Mouse (Mus musculus): ENCODE measurements at regions not wholly inside any gene's neighbourhood (a gene's known extent, or its start where the extent isn't known, plus 50 kb on each side); places are given as distances from the start of the nearest gene placed in this dataset.

DNA sequence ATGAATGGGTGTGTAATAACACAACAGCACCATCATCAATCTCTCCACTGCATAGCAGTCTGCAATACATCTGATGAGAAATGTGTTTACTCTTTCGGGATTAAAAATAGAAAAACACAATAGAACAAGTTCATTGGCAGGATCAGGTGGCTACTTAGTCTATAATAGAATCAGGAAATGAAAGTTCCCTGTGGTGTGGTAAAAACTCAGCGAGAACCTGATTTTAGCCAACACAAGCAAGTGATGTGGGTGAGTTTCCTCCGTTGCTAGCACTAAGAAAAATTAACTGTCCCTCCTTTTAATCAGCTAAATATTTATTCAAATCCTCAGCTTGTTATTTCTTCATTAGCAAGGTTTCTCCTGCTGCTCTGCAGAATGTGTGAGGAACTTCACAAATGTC, 245.9 kb downstream of the Car8 start:
- Histone ChIP-seq H3K4me3 (replicated peaks) (no peak overlapping the region), H3K36me3 (no peaks in the 10 kb centered on the region), H3K27ac (no peak overlapping the region), H3K9me3 (no peaks in the 10 kb centered on the region), H3K4me2 (no peak overlapping the region), H3K9ac (replicated peaks) (no peak overlapping the region), H3K4me1 (replicated peaks) (no peaks in the 10 kb centered on the region), H3K27me3 (no peaks in the 10 kb centered on the region)
- 57% methylated on average over 3 of the region's 3 CpGs for WGBS
- ATAC-seq (ENCODE audit: insufficient number of reproducible peaks, insufficient read depth, low FRiP score, low TSS enrichment, low read depth) = no peak

DNA sequence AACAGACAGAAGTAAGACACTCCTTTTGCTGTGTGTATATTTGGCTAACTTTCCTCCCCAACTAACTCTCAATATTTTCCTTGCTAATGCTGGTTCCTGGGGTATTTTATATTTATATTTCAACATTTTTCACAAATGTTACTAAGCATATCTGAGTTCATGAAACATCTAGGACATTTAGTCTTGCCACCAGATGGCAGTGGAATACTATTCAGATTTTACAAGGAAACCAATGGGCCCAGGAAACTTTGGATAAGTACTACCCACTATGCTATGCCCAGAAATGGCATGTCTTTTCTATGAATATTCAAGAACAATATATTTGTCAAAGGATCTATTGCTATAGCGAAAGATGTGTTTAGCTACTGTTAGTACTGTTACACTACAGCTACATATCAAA, 251.1 kb downstream of the Car8 start:
- Histone ChIP-seq H3K9ac (replicated peaks) (no peak overlapping the region), H3K27me3 (no peaks in the 10 kb centered on the region), H3K4me1 (replicated peaks) (no peaks in the 10 kb centered on the region), H3K4me2 (no peak overlapping the region), H3K9me3 (no peaks in the 10 kb centered on the region), H3K27ac (no peak overlapping the region), H3K4me3 (replicated peaks) (no peak overlapping the region), H3K36me3 (no peaks in the 10 kb centered on the region)
- 83% methylated on average over 1 of the region's 1 CpGs for WGBS
- ATAC-seq (ENCODE audit: insufficient number of reproducible peaks, insufficient read depth, low FRiP score, low TSS enrichment, low read depth) = no peak

- Histone ChIP-seq H3K4me3 (replicated peaks) (no peak overlapping the region), H3K27ac (no peak overlapping the region), H3K9me3 (no peaks in the 10 kb centered on the region), H3K4me1 (replicated peaks) (no peaks in the 10 kb centered on the region), H3K4me2 (no peak overlapping the region), H3K9ac (replicated peaks) (no peak overlapping the region), H3K27me3 (no peaks in the 10 kb centered on the region), H3K36me3 (no peaks in the 10 kb centered on the region)
- no peak for ATAC-seq (ENCODE audit: insufficient number of reproducible peaks, insufficient read depth, low FRiP score, low TSS enrichment, low read depth)
- WGBS = 70% methylated on average over 3 of the region's 3 CpGs
These were observed 251.5 kb downstream of the Car8 start for GRCm38 (mm10) chr4:7987346-7987745.

- no peak overlapping the region for H3K27ac ChIP-seq
- H3K4me3 ChIP-seq (replicated peaks) = no peak overlapping the region
- no peak for ATAC-seq (ENCODE audit: insufficient number of reproducible peaks, insufficient read depth, low FRiP score, low TSS enrichment, low read depth)
- 92% methylated on average over 6 of the region's 6 CpGs for WGBS
- no peaks in the 10 kb centered on the region for H3K36me3 ChIP-seq
- no peaks in the 10 kb centered on the region for H3K9me3 ChIP-seq
- H3K4me2 ChIP-seq = no peak overlapping the region
- no peaks in the 10 kb centered on the region for H3K27me3 ChIP-seq
- no peaks in the 10 kb centered on the region for H3K4me1 ChIP-seq (replicated peaks)
- H3K9ac ChIP-seq (replicated peaks) = no peak overlapping the region
These were observed 254.0 kb downstream of the Car8 start for GRCm38 (mm10) chr4:7984814-7985213.

- H3K4me2 ChIP-seq = no peak overlapping the region
- no peaks in the 10 kb centered on the region for H3K36me3 ChIP-seq
- H3K4me1 ChIP-seq (replicated peaks) = no peaks in the 10 kb centered on the region; the same call in 1 of the 2 replicates
- H3K4me3 ChIP-seq (replicated peaks) = no peak overlapping the region
- 85% methylated on average over 12 of the region's 12 CpGs for WGBS
- H3K9me3 ChIP-seq = no peaks in the 10 kb centered on the region
- no peak overlapping the region for H3K27ac ChIP-seq
- no peak overlapping the region for H3K9ac ChIP-seq (replicated peaks)
- ATAC-seq (ENCODE audit: insufficient number of reproducible peaks, insufficient read depth, low FRiP score, low TSS enrichment, low read depth) = no peak
- no peaks in the 10 kb centered on the region for H3K27me3 ChIP-seq
These were observed 259.0 kb downstream of the Car8 start for GRCm38 (mm10) chr4:7979772-7980351.

- H3K36me3 ChIP-seq = no peaks in the 10 kb centered on the region
- H3K4me3 ChIP-seq (replicated peaks) = no peak overlapping the region
- no peak overlapping the region for H3K9ac ChIP-seq (replicated peaks)
- no peak overlapping the region for H3K4me2 ChIP-seq
- H3K27ac ChIP-seq = peak overlapping the region; percentile 78; the same call in 1 of the 2 replicates
- peak; percentile 73; the same call in 1 of the 2 replicates for ATAC-seq (ENCODE audit: insufficient number of reproducible peaks, insufficient read depth, low FRiP score, low TSS enrichment, low read depth)
- H3K27me3 ChIP-seq = no peaks in the 10 kb centered on the region
- H3K9me3 ChIP-seq = no peaks in the 10 kb centered on the region
- WGBS = 53% methylated on average over 5 of the region's 5 CpGs
- H3K4me1 ChIP-seq (replicated peaks) = no peaks in the 10 kb centered on the region; the same call in 1 of the 2 replicates
These were observed 261.0 kb downstream of the Car8 start for GRCm38 (mm10) chr4:7977661-7978444.

GRCm38 (mm10) chr4:7970272-7970671, 268.6 kb downstream of the Car8 start:
- 22% methylated on average over 6 of the region's 6 CpGs for WGBS

DNA sequence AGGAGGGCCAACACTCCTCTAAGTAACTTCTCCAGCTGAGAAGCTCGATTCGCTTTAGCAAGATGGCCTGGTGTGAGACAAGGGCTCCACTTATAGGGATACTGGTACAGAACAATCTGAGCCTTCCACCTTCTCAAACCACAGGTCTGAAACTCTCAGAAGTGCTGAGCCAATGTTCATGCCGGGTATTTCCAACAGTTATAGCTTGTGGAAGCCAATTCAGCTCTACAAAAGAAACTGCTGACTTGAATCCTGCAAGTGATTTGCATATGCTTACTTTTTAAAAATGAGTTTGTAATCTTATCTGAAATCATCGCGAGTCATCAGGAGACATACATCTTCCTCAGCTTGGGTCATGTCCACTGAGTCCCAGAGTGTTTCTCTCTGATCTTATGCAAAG, 273.2 kb downstream of the Car8 start:
- Histone ChIP-seq H3K4me2 (no peak overlapping the region), H3K27me3 (no peaks in the 10 kb centered on the region), H3K4me3 (replicated peaks) (no peak overlapping the region), H3K27ac (no peak overlapping the region), H3K4me1 (replicated peaks) (0 out of 2 replicates have a peak, but pooled peaks cover 5% of the 10 kb centered on the region), H3K9me3 (no peaks in the 10 kb centered on the region), H3K9ac (replicated peaks) (no peak overlapping the region), H3K36me3 (no peaks in the 10 kb centered on the region)
- WGBS = 95% methylated on average over 5 of the region's 5 CpGs
- no peak for ATAC-seq (ENCODE audit: insufficient number of reproducible peaks, insufficient read depth, low FRiP score, low TSS enrichment, low read depth)

More at GRCm38 (mm10) chr4:7970272-7970671, 268.6 kb downstream of the Car8 start:
- H3K27me3 ChIP-seq = no peaks in the 10 kb centered on the region
- H3K4me2 ChIP-seq = no peak overlapping the region
- no peaks in the 10 kb centered on the region for H3K36me3 ChIP-seq
- no peak overlapping the region for H3K27ac ChIP-seq
- 0 out of 2 replicates have a peak, but pooled peaks cover 5% of the 10 kb centered on the region for H3K4me1 ChIP-seq (replicated peaks)
- no peak overlapping the region for H3K9ac ChIP-seq (replicated peaks)
- no peaks in the 10 kb centered on the region for H3K9me3 ChIP-seq
- no peak for ATAC-seq (ENCODE audit: insufficient number of reproducible peaks, insufficient read depth, low FRiP score, low TSS enrichment, low read depth)
- H3K4me3 ChIP-seq (replicated peaks) = no peak overlapping the region

DNA sequence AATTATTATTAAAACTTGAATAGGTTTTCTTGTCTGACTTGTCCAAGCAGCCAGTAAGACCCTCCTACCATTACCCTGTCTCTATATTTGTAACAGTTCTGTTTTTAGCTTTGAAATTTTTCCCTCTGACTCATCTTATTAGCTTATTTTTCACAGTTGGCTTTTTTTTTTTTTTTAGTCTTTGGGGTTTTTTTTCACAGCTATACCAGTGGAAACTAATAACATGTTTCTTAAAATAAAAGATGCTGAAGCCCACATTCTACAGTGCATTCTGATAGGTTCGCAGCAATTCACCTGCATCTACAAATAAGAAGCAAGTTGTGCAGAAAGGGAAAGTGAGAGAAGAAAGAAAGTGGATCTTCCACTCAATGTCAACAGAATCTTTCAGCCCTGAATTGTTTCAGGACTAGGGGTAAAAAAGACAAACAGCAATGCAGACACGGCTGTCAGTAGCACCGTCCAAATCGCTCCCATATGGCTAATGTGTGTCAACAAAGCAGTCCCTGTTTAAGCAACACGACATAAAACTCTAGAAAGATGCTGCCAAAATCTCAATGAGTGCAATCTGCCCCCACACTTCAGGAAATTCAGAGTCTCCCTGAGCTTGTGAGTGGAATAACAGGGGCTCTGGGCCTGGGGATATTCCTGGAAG, 277.2 kb downstream of the Car8 start:
- ATAC-seq (ENCODE audit: insufficient number of reproducible peaks, insufficient read depth, low FRiP score, low TSS enrichment, low read depth) = no peak
- no peaks in the 10 kb centered on the region for H3K9me3 ChIP-seq

GRCm38 (mm10) chr4:7960335-7960734, 278.5 kb downstream of the Car8 start:
- no peaks in the 10 kb centered on the region for H3K27me3 ChIP-seq
- 65% methylated on average over 2 of the region's 2 CpGs for WGBS
- no peak for ATAC-seq (ENCODE audit: insufficient number of reproducible peaks, insufficient read depth, low FRiP score, low TSS enrichment, low read depth)
- H3K27ac ChIP-seq = no peak overlapping the region
- no peaks in the 10 kb centered on the region for H3K9me3 ChIP-seq
- no peak overlapping the region for H3K4me3 ChIP-seq (replicated peaks)
- no peaks in the 10 kb centered on the region for H3K4me1 ChIP-seq (replicated peaks)
- no peak overlapping the region for H3K4me2 ChIP-seq
- H3K9ac ChIP-seq (replicated peaks) = no peak overlapping the region
- H3K36me3 ChIP-seq = no peaks in the 10 kb centered on the region

More for the DNA sequence above, 277.2 kb downstream of the Car8 start:
- H3K9ac ChIP-seq (replicated peaks) = no peak overlapping the region
- WGBS = 52% methylated on average over 5 of the region's 5 CpGs
- no peak overlapping the region for H3K4me2 ChIP-seq
- no peak overlapping the region for H3K4me3 ChIP-seq (replicated peaks)
- H3K4me1 ChIP-seq (replicated peaks) = no peaks in the 10 kb centered on the region
- H3K27ac ChIP-seq = 0 out of 2 replicates have a peak overlapping the region, but pooled peaks have one; percentile 43
- no peaks in the 10 kb centered on the region for H3K36me3 ChIP-seq
- no peaks in the 10 kb centered on the region for H3K27me3 ChIP-seq

- Histone ChIP-seq H3K36me3 (no peaks in the 10 kb centered on the region), H3K4me2 (no peak overlapping the region), H3K9ac (replicated peaks) (no peak overlapping the region), H3K27ac (no peak overlapping the region), H3K4me1 (replicated peaks) (no peaks in the 10 kb centered on the region), H3K27me3 (no peaks in the 10 kb centered on the region), H3K4me3 (replicated peaks) (no peak overlapping the region), H3K9me3 (no peaks in the 10 kb centered on the region)
- ATAC-seq (ENCODE audit: insufficient number of reproducible peaks, insufficient read depth, low FRiP score, low TSS enrichment, low read depth) = no peak
- WGBS = 77% methylated on average over 1 of the region's 1 CpGs
These were observed 290.8 kb downstream of the Car8 start for GRCm38 (mm10) chr4:7948020-7948419.

Measured in limb, embryonic 12.5 days (tissue).